Mouse (Mus musculus): ENCODE measurements around the gene Sec16a. TPM values are rescaled to one million over a fixed set of nuclear protein-coding genes. Genes with fewer than 3 reads are reported as not detected.

Sec16a gene
- total RNA-seq (2021) = 10 to 100 TPM; 47.2 to 48.3 TPM
- long read RNA-seq, experiment 1, full-length matches to known transcripts = 1 of 14 reads
- long read RNA-seq, experiment 1, partial matches to known transcripts = 9 of 14 reads
- long read RNA-seq, experiment 1, other reads (novel, unspliced or antisense) = 4 of 14 reads
- long read RNA-seq, experiment 2, full-length matches to known transcripts = 2 of 17 reads
- long read RNA-seq, experiment 2, partial matches to known transcripts = 14 of 17 reads
- long read RNA-seq, experiment 2, other reads (novel, unspliced or antisense) = 1 of 17 reads

- DNase-seq (ENCODE audit: low spot score in 2 of 2) = peak; percentile 98 to 100
Measured at GRCm38 (mm10) chr2:26444946-26445665, at the start of gene Sec16a. Gene Sec16a, minus strand, starts transcription at chr2:26445216.

- DNase-seq (ENCODE audit: low spot score in 2 of 2) = no peak
Measured at GRCm38 (mm10) chr2:26494396-26494795, 49.4 kb upstream of the Sec16a start.

- no peak for DNase-seq (ENCODE audit: low spot score in 2 of 2)
Measured at GRCm38 (mm10) chr2:26493021-26493781, 48.2 kb upstream of the Sec16a start.

DNA sequence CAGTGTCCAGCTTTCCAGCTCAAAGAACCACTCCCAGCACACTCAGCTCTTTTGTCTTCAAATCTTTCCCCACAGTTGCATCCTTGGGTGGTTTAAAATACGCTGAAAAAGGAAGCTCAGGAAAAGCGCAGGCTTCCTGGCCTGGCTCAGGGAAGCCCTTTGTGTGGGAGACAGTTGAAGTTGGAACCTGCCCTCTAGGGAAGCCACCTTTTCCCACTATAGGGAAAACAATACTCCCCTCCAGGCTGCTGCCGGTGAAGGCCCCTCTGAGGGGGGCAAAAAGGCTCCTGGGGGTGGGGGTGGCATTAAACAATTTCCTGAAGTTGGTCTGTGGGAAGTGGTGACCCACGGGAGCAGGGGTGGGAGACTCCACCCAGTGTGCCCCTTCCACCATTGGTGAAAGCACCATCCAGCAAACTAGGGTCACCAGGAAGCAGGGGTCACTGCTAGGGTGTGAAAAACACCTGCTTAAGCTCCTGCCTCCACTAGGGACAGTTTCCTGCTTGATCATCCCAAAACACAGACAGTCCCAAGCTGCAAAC is 45.8 kb upstream of the Sec16a start:
- DNase-seq (ENCODE audit: low spot score in 2 of 2) = no peak

DNA sequence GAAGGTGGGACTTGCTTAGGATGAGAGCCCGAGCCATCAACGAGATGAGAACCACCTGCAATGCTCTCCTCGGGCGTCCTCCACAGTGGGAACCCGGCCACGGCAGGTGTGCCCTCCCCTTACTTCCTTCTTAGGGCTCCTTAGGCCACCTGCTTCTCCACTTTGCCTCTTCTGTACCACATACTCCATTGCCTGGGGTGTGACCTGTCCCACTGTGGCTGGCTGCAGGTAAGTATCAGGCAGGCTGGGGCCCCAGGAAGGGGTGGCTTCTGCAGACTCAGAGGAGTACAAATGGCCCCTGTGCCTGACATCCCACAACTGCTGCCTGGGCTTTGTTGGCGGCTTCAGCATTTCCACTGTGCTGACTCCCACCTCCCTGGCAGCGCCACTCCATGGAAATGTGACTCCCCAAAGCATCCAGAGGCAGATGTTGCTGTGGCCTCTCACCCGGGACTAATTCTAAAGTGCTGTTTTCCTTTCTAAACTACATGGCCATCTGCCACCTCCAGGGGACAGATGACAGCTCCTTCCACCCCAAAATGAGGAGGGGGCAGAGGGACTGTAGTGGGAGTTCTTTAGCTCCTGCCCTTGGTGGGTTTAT is 43.6 kb upstream of the Sec16a start:
- DNase-seq (ENCODE audit: low spot score in 2 of 2) = no peak

GRCm38 (mm10) chr2:26487322-26488021 is 42.5 kb upstream of the Sec16a start:
- DNase-seq (ENCODE audit: low spot score in 2 of 2) = peak; percentile 65 to 86

- DNase-seq (ENCODE audit: low spot score in 2 of 2) = no peak
Measured at GRCm38 (mm10) chr2:26486835-26487321, 41.9 kb upstream of the Sec16a start.

- DNase-seq (ENCODE audit: low spot score in 2 of 2) = no peak
Measured at GRCm38 (mm10) chr2:26486264-26486810, 41.3 kb upstream of the Sec16a start.

DNA sequence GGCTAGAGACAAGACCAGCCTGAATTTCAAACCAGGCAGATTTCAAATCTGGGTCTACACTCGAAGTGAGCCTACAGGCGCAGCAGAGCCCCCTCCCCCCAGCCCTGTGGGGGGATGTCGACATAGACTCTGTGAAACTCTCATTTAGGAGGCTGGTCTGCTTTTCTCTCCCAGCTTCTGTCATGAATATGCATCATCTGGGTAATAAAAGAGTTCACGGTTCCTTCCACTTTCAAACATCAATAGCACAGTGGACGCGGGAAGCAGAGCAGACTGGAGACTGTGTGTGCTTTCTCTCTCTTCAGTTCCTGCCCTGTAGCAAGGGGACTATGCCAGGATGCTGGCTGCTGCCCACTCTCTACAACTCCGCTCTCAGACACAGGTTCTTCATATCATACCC is 40.7 kb upstream of the Sec16a start:
- peak in 1 of 2 experiments; percentile 75 for DNase-seq (ENCODE audit: low spot score in 2 of 2)

- no peak for DNase-seq (ENCODE audit: low spot score in 2 of 2)
Measured at GRCm38 (mm10) chr2:26485278-26485677, 40.3 kb upstream of the Sec16a start.

DNA sequence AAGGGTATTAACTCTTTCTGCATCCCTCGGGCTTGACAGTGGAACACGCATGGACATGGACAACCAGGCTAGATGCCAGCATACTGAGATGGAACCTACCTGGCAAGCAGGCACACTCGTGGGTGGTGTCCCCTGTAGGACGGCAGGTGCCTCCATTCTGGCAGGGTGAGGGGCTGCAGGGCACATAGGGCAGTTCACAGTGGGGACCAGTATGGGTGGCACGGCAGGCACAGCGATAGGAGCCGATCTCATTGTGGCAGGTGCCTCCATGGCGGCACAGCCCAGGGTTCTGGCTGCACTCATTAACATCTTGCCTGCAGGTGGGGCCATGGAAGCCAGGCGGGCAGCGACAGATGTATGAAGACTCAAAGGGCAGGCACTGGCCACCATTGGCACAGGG is 39.2 kb upstream of the Sec16a start:
- no peak for DNase-seq (ENCODE audit: low spot score in 2 of 2)

DNA sequence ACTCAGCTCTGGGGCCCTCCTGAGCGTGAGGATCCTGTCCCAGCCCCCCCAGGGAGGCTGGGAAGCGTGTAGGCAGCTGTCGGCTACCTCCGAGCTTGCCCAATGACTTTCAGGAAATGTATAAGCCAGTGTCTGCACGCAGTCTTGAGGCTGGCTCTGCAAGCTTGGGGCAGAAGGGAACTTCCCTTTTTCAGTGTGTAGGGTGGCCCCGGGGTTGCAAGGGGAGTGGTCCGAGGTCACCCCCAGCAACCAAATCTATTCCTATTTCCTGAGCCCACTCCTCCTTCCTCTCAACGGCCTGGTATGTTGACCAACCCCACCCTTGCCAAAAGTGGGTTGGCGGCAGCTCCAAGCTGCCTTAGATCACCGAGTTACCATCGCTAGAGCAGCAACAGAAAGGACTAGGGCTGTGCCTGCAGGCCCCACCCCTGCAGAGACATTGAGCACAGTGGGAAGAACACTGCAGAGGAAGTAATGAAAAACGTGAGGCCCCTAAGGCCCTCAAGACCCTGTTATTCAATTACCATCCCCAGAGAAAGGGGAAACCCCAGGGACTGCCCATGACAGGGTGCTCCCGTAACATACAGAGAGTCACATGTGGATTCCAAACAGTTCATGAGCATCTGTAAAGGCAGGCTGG is 38.3 kb upstream of the Sec16a start:
- no peak for DNase-seq (ENCODE audit: low spot score in 2 of 2)

DNA sequence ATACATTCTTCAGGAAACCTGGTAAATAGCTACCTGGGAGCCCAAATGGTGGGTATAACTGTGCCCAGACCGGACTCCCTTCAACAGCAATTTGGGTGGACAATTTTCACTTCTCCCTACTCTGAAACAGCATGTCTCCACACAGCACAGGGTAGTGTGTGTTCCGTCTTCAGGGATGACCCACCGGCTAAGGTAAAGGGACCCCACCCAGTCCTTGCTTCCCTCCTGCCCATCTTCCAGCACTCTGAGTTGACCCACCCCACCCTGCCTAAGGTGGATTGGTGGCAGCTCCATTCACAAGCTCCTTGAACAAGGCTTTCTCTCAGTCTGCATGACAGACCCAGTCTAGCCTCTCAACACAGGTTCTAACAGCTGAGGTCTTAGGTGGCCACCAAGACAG is 37.8 kb upstream of the Sec16a start:
- DNase-seq (ENCODE audit: low spot score in 2 of 2) = no peak

GRCm38 (mm10) chr2:26481724-26482495 is 36.9 kb upstream of the Sec16a start:
- DNase-seq (ENCODE audit: low spot score in 2 of 2) = no peak

DNA sequence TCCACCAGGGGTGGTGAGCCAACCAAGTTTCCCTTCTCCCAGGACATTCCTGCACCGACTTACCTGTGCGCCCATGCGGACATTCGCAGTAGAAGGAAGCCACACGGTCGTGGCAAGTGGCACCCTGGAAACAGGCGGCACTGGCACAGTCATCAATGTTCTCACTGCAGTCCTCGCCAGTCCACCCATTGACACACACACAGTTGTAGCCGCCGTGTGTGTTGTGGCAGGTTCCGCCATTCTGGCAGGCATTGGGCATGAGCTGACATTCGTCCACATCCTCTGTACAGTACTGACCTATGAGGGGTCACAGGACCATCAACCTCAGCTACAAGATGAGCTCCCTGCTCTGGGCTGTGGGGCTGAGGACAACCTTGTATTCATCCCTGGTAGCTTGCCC is 35.9 kb upstream of the Sec16a start:
- DNase-seq (ENCODE audit: low spot score in 2 of 2) = no peak

- DNase-seq (ENCODE audit: low spot score in 2 of 2) = no peak
Measured at GRCm38 (mm10) chr2:26478685-26479205, 33.7 kb upstream of the Sec16a start.

- no peak for DNase-seq (ENCODE audit: low spot score in 2 of 2)
Measured at GRCm38 (mm10) chr2:26477911-26478310, 32.9 kb upstream of the Sec16a start.

All from layer of hippocampus, postnatal 14 days (tissue).